Comparison of ENCODE assay signal across 22 mouse cellular contexts in the genomic region with DNA sequence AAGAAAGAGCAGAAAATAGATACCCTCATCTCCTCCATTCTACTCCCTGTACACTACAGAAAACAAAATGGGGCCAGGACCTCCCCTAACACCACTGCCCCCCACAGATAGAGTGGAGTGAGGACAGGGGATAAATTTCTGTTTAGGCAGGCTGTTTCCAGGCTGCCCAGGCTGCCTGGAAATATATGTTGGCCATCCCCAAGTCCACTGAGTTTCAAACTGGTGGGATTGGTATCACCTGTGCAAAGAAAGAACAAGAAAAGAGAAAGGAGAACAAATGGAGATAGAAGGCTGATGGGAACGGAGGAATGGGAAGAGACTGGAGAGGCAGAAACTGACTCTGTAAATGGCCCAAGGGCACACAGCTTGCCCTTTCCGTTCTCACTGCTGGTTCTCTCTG. TPM values are rescaled to one million over a fixed set of nuclear protein-coding genes. Genes with fewer than 3 reads are reported as not detected.
A peak's percentile ranks its signal among the peaks of the same experiment; 100 is the strongest.
DNase-seq lines count a peak whose midpoint lies in the region; ATAC-seq and TF ChIP-seq lines count a peak whose summit lies in the region.
"Had no signal": no experiment of that assay in that cellular context is flagged by ENCODE, and none has a peak within 500 bp of the region (broad histone marks: within the 10 kb centered on the region; RNA-seq: fewer than 3 reads in every experiment).

No protein-coding gene starts in this region.

- H3K27ac ChIP-seq in cortical plate, adult 2 months (ENCODE audit: insufficient read depth, low read length) = peak overlapping the region; percentile 65; the same call in 1 of the 2 replicates
- H3K27ac ChIP-seq in forebrain, embryonic 12.5 days = peak overlapping the region; percentile 93
- H3K27ac ChIP-seq in midbrain, embryonic 15.5 days = no peak overlapping the region
- H3K27ac ChIP-seq: hindbrain, embryonic 15.5 days; left cerebral cortex, adult 2 months; limb, embryonic 13.5 days; liver, embryonic 14.5 days had no signal

- TF ChIP-seq CTCF in brain, embryonic 14.5 days (IDR thresholded peaks at IDR 0.05; ENCODE audit: borderline replicate concordance, extremely low read depth, insufficient read depth, insufficient read length) = no peak
- TF ChIP-seq CTCF in cortical plate, adult 2 months (IDR thresholded peaks at IDR 0.05; ENCODE audit: extremely low read depth, insufficient read depth, low read length) = no peak

- no peaks in the 10 kb centered on the region for H3K4me1 ChIP-seq in cortical plate, adult 2 months (ENCODE audit: control insufficient read depth, insufficient read depth, low read length)
- H3K4me1 ChIP-seq in forebrain, embryonic 12.5 days = peaks cover 23% of the 10 kb centered on the region
- peaks cover 4% of the 10 kb centered on the region for H3K4me1 ChIP-seq in midbrain, embryonic 15.5 days

- H3K4me3 ChIP-seq in cortical plate, adult 2 months (ENCODE audit: insufficient read depth, low read length) = no peak overlapping the region
- H3K4me3 ChIP-seq in forebrain, embryonic 12.5 days (replicated peaks) = peak overlapping the region; percentile 34
- no peak overlapping the region for H3K4me3 ChIP-seq in midbrain, embryonic 15.5 days
- H3K4me3 ChIP-seq: hindbrain, embryonic 15.5 days; left cerebral cortex, adult 2 months; limb, embryonic 13.5 days had no signal

- DNase-seq in brain, embryonic 14.5 days (ENCODE audit: low read depth) = peak; percentile 22
- no peak for DNase-seq in cerebellum, postnatal 14 days
- DNase-seq in natural killer cell, adult 2 months (ENCODE audit: low spot score in 2 of 2) = no peak
- DNase-seq in layer of hippocampus, postnatal 10 days (ENCODE audit: low spot score in 2 of 2) = no peak
- DNase-seq: adrenal gland, postnatal 36 days; cerebellum, adult 9-10 months; gastrocnemius, postnatal 10 days; heart, postnatal 14 days; kidney, postnatal 10 days; thymus, adult 18-20 months had no signal

- peak overlapping the region; percentile 48 for H3K4me2 ChIP-seq in forebrain, embryonic 12.5 days
- H3K4me2 ChIP-seq in midbrain, embryonic 15.5 days = peak overlapping the region; percentile 8; the same call in 1 of the 2 replicates
- H3K4me2 ChIP-seq: heart, embryonic 11.5 days; hindbrain, embryonic 15.5 days had no signal

- ATAC-seq in forebrain, embryonic 12.5 days (ENCODE audit: low FRiP score) = no peak
- ATAC-seq in midbrain, embryonic 15.5 days (replicated peaks) = no peak
- ATAC-seq: intestine, postnatal 0 days had no signal

- peak overlapping the region; percentile 34 for H3K9ac ChIP-seq in forebrain, embryonic 12.5 days
- no peak overlapping the region for H3K9ac ChIP-seq in midbrain, embryonic 15.5 days
- H3K9ac ChIP-seq: hindbrain, embryonic 15.5 days; limb, embryonic 13.5 days; liver, embryonic 14.5 days had no signal

- H3K27me3 ChIP-seq in forebrain, embryonic 12.5 days = peaks cover 94% of the 10 kb centered on the region
- H3K27me3 ChIP-seq in midbrain, embryonic 15.5 days (replicated peaks) = peaks cover 83% of the 10 kb centered on the region

- H3K9me3 ChIP-seq in forebrain, embryonic 12.5 days = no peaks in the 10 kb centered on the region
- H3K9me3 ChIP-seq in midbrain, embryonic 15.5 days = no peaks in the 10 kb centered on the region
- H3K9me3 ChIP-seq: hindbrain, embryonic 15.5 days; limb, embryonic 13.5 days had no signal

- H3K36me3 ChIP-seq in forebrain, embryonic 12.5 days (replicated peaks) = no peaks in the 10 kb centered on the region
- H3K36me3 ChIP-seq in midbrain, embryonic 15.5 days (replicated peaks) = no peaks in the 10 kb centered on the region
- H3K36me3 ChIP-seq: hindbrain, embryonic 15.5 days; limb, embryonic 13.5 days had no signal

- TF ChIP-seq POLR2A in brain, embryonic 14.5 days (IDR thresholded peaks at IDR 0.05; ENCODE audit: borderline replicate concordance, extremely low read depth, insufficient read depth, insufficient read length, poor library complexity, severe bottlenecking) = no peak
- no peak for TF ChIP-seq POLR2A in cortical plate, adult 2 months (IDR thresholded peaks at IDR 0.05; ENCODE audit: extremely low read depth, insufficient read depth, low read length)

- 3% methylated on average over 2 of the region's 2 CpGs for WGBS in forebrain, embryonic 12.5 days
- 0% methylated on average over 2 of the region's 2 CpGs for WGBS in midbrain, embryonic 15.5 days

RNA-seq across cellular contexts. Expression of a gene that starts 5.7 kb away (rescaled TPM):
- polyA plus RNA-seq in brain, embryonic 14.5 days (2012; rRNA removed) = 15.5 and 20.4 TPM in 2 replicates
- 2.4 and 2.7 TPM in 2 replicates for polyA plus RNA-seq in cortical plate, adult 2 months (2012; rRNA removed)
- polyA plus RNA-seq in forebrain, embryonic 12.5 days (2016; fragmentation: Nextera tagmentation; extraction: Ambion mirVana) = 68.0 and 102 TPM in 2 replicates
- polyA plus RNA-seq in midbrain, embryonic 15.5 days (2015; fragmentation: Nextera tagmentation; extraction: Ambion mirVana) = 14.8 and 19.0 TPM in 2 replicates
- total RNA-seq in layer of hippocampus, postnatal 10 days (2021) = 1 to 10 TPM; 5.8 to 5.9 TPM
- total RNA-seq: ES-E14; megakaryocyte progenitor cell, adult 5-6 weeks had no signal
- polyA plus RNA-seq: liver, embryonic 14.5 days had no signal

RNA-seq across cellular contexts. Expression of a gene that starts 13.1 kb away (rescaled TPM):
- 13.2 and 22.9 TPM in 2 replicates for polyA plus RNA-seq in brain, embryonic 14.5 days (2012; rRNA removed)
- 7.2 and 7.7 TPM in 2 replicates for polyA plus RNA-seq in cortical plate, adult 2 months (2012; rRNA removed)
- polyA plus RNA-seq in forebrain, embryonic 12.5 days (2016; fragmentation: Nextera tagmentation; extraction: Ambion mirVana) = 10.1 and 15.7 TPM in 2 replicates
- polyA plus RNA-seq in midbrain, embryonic 15.5 days (2015; fragmentation: Nextera tagmentation; extraction: Ambion mirVana) = 2.4 and 3.6 TPM in 2 replicates
- 1 to 10 TPM; 6.6 to 7.0 TPM for total RNA-seq in layer of hippocampus, postnatal 10 days (2021)
- total RNA-seq: adrenal gland, postnatal 36 days; ES-E14; heart, postnatal 14 days; megakaryocyte progenitor cell, adult 5-6 weeks had no signal
- polyA plus RNA-seq: intestine, postnatal 0 days; liver, embryonic 14.5 days; lung, embryonic 16.5 days had no signal
